Mouse (Mus musculus) right cerebral cortex, adult 2 months (tissue): ENCODE results near the gene Clec4n.
"Not testable (repeated sequence)": the region's sequence is repeated elsewhere in the genome, so short reads cannot be mapped to it uniquely, and the experiment has no call there.

ENCODE experiments used
- DNase-seq, 2 experiments: peaks; one replicate each; pipeline ENCODE4 v3.0.0; 2021 to 2022; ENCODE audit warnings: low spot score in 2 of 2

Clec4n gene

DNA sequence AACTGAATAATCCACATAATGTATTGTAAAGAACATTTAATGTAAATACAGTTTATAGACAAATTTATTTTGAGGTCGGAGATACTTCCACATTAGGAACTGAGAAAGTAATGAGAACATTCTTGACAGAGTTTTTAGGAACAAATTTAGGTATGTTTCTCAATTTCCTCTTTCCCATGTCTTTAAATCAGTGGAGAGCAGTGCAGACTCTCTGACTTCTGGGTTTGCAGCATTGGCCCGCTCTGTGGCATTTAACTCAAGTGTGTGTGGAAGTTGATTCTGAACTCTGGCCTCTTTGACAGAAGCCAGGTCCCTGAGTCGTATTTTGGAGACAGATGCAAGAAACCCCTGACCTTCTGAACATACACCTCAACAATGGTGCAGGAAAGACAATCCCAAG lies at the start of gene Clec4n:
Gene Clec4n (plus strand): TSS at position 200 of the 400 bp plus-strand sequence.
- no peak for DNase-seq

DNA sequence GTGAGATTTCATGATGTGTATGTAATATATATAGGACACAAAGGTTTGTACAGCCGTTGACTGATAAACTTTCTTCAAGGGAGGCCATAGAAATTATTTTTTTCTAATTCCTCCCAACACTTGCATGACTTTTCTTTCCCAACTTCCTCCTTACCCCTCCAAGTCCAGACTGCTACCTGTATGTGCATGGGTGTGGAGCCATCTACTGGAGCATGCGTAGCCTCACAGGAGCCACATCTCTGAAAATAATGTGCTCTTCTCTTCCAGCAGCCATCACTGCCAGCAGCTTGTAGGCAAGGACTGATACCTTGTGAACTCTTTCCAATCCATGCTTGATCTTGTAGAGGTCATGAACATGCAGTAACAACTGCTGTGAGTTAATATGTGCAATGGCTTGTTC lies 44.8 kb upstream of the Clec4n start:
- DNase-seq, result peak; percentile 3

GRCm38 (mm10) chr6:123207187-123208076 lies 22.2 kb upstream of the Clec4n start:
- no peak for DNase-seq

- not testable (repeated sequence) for DNase-seq
These were observed 21.6 kb upstream of the Clec4n start for GRCm38 (mm10) chr6:123208077-123208439.

DNA sequence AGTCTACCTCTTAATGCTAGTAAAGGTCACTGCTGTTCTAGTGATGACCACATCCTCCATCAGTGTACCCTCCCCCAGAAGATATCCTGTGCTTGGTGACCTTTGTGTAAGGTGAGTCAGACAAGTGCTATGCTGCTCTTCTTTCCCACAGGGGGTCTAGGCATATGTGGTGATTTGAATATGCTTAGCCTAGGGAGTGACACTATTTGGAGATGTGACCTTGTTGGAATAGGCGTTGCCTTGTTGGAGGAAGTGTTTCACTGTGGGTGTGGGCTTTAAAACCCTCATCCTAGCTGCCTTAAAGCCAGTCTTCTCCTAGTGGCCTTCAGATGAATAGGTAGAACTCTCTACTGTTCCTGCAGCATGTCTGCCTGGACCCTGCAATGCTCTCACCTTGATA lies 17.9 kb upstream of the Clec4n start:
- no peak for DNase-seq

DNA sequence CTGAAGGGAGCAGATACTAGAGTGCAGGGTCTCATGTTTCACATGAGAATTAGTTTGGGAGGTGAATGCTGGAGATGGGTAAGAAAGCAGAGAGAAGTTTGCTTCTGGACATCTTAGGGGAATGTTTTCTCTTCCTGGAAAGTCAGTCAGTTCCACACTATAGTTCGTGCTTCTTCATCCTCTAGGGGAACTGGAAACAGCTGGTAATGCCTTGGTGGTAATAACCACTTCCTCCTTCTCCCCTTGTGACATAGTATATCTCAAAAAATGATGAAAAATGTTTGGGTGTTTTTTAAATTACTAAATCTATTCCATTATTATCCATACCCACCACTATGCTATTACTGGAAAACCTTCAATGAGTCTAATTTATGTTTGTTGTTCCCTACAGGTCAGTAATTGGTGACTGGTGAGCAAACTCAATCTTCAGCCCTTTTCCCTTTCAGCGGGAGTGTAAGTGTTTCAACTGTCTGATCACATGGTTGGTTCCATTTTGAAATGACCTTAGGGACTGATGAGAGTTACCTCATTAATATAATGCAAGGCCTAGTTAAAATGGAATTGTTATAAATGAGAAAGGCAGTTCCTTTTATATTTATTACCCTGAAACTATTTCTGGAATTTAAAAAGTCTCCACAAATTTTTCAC lies 2.0 kb upstream of the Clec4n start:
- DNase-seq, result no peak

GRCm38 (mm10) chr6:123231149-123231548 lies 1.5 kb downstream of the Clec4n start:
- no peak for DNase-seq

GRCm38 (mm10) chr6:123237582-123237981 lies 7.9 kb downstream of the Clec4n start:
- DNase-seq, result no peak

- DNase-seq, result no peak
These were observed 14.6 kb downstream of the Clec4n start for GRCm38 (mm10) chr6:123244201-123244600.

- DNase-seq, result not testable (repeated sequence)
These were observed 19.2 kb downstream of the Clec4n start for GRCm38 (mm10) chr6:123248862-123249261.

GRCm38 (mm10) chr6:123252735-123253134 lies 23.1 kb downstream of the Clec4n start:
- DNase-seq, result no peak

GRCm38 (mm10) chr6:123258946-123259345 lies 29.3 kb downstream of the Clec4n start:
- no peak for DNase-seq

DNA sequence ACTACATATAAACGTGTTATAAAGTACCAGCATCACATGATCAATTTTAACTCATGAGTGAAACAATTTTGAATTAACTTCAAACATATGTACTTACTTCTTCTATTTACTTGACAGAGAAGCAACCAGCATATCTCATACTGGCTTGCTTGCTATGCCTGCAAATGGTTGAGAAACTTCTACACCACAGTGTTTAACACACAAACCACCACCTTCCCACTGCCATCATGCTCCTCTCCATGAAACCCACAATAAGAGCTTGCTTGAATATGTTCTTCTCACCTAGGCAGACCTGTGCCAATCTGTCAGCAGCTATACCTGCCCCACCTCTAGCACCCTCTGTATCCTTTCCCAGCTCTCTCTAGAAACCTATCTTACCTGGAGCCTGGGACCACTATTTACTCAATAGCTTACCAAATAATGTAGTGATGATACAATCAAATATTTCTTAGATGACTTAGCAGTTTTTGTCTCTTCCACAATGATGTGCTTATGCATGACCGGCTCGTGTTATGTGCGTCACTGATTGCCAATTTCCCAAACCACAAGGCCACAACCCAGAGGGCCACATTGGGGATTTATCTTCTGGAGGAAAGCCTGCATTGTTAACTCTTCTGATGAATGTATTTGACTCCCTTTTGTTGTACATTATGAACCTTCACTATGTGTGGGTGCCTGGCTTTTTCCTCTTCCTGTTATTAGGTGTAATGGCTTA lies 30.4 kb downstream of the Clec4n start:
- DNase-seq, result no peak

GRCm38 (mm10) chr6:123260868-123261267 lies 31.2 kb downstream of the Clec4n start:
- DNase-seq, result no peak

DNA sequence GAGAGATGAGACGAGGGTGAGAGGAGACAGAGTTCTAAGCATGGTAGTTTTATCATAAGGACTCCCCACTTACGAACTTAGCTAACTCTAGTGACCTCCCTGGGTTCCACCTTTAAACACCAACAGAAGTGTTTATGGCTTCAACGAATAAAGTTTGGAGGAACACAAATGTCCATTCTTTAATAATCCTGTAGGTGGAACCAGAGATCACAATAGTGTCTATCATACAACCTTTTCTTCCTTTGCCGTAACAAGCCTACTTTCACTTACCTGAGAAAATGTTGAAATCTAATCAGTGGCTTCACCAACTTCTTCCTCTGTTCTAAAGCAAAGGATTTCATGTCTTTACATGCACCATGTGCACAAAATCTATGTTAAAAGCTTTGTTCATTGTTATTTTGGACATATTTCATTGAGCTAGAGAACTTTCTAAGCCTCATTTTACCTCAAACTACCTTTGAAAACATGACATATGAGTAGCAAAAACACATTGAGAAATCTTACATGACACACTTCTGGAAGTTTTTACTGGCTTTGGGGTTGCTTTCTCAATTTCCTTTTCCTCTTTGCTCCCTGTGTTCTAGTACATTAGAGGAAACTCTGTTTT lies 32.0 kb downstream of the Clec4n start, which contains the start of gene Clec4d:
Gene Clec4d (plus strand): TSS at position 557 of the 607 bp plus-strand sequence.
- no peak for DNase-seq

DNA sequence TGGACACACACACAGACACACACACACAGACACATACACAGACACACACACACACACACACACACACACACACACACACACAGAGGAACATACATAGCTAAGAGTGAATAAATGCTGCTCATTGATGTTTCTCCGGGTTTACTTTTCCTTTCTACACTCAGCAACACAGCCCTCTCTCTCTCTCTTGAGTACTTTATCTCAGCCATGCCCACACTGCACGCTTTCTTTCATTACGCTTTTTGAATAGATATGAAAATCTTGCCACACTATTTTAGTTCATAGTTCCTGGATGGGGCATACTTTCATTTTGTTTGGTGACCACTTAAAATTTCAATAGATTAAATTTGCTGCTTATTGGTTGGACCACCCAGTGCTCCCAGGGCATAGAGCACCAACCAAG lies 34.6 kb downstream of the Clec4n start:
- DNase-seq, result no peak

DNA sequence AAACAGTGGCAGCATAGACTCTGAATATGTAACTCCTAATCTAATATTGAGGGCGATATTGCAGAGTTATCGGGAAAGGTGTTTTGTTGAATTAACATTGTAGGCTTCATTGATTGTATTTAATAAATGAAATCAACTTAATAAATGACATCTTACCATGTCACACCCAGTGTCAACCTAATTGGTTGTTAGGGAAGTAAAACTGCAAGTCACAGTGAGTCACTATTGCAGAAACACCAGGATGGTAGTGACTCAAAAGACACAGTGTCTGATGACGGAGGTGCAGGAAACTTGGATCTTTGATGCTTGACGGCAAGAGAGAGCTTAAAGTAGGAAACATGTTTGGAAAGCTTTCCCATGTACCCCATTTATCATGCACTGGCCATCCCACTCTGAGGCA lies 36.2 kb downstream of the Clec4n start:
- no peak for DNase-seq

DNA sequence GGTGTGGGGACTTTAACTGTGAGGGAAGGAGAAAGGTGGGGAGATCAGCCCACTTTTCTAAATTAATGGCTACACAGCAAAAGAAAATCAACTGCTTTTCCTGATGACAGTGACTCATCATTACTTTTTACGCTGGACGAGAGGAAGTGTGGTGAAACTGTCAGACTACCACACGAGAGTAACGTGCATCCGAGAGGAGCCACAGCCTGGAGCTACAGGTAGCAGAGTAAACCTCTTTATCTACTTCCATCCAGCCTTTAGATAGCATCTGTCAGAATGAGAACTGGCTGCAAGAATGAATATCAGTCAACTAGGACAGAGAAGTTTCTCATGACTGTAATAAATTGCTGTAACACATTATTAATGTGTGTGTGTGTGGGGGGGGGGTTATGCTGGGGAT lies 37.3 kb downstream of the Clec4n start:
- DNase-seq, result no peak

GRCm38 (mm10) chr6:123279443-123279842 lies 49.8 kb downstream of the Clec4n start:
- peak; percentile 3 to 16 for DNase-seq

DNA sequence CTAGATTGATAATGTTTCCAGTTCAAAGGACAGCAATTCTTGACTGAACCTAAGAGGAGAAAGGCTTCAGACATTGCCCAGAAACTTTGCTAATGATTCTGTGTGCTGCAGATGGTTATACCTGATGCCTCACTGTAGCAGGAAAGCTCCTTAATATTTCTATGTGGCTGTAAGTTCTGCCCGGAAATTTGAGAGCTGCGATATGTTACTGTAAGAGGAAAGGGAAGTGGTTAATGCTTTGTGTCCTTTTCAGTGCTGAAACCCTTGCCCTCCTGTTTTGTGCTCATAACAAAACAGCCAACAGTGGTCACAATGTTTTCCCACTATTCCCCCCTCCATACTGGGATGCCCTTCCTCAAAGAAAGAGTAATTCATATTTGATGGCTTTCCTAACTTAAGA lies 56.7 kb downstream of the Clec4n start:
- DNase-seq, result no peak

DNA sequence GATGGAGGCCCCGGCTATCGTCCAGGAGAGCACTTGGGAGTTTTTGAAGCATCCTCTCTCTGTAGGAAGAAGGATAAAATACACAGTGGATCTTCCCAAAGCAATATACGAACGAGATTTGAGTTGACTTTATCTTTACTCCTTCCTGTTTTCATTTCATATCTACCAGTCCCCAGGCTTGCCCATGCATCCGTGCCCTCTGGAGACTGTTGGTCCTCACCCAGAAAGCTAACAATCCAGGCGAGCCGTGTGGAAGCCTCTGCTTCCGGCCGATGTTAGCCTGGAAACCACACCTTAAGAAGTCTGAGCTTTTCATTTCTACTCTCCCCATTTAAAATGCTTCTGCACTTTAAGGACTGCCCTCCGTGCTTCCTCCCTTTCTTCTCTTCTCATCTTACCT lies 59.3 kb downstream of the Clec4n start:
- DNase-seq, result no peak

- no peak for DNase-seq
These were observed 60.1 kb downstream of the Clec4n start, which contains the start of gene Clec4e for GRCm38 (mm10) chr6:123289753-123290152. Clec4e (minus strand) TSS chr6:123289870.
